Mouse (Mus musculus) thymus, adult 2 months (tissue): Measurements from ENCODE around the gene Akt1.

ENCODE experiments used
- CTCF ChIP-seq: fragments of 200-500 bp; IDR thresholded peaks from 2 replicates; pipeline ENCODE4 v1.5.1; 2012; ENCODE audit warnings: mild to moderate bottlenecking, control low read depth, low read length, moderate library complexity, borderline replicate concordance; ENCODE audit not compliant: control insufficient read depth, poor library complexity, insufficient read depth; ENCODE audit errors: extremely low read depth
- POLR2A ChIP-seq: fragments of 200-500 bp; IDR thresholded peaks from 2 replicates; pipeline ENCODE4 v1.6.1; 2012; ENCODE audit warnings: mild to moderate bottlenecking, low read length, control low read depth, moderate library complexity; ENCODE audit not compliant: control insufficient read depth, poor library complexity, insufficient read depth; ENCODE audit errors: extremely low read depth

GRCm38 (mm10) chr12:112644855-112645506 is 29.7 kb downstream of the Akt1 start:
- TF ChIP-seq POLR2A = peak; percentile 76; the same call in 1 of the 2 replicates
- peak; percentile 12; the same call in 1 of the 2 replicates for TF ChIP-seq CTCF
